Mouse (Mus musculus): ENCODE measurements around the gene Pigs.

Pigs gene

DNA sequence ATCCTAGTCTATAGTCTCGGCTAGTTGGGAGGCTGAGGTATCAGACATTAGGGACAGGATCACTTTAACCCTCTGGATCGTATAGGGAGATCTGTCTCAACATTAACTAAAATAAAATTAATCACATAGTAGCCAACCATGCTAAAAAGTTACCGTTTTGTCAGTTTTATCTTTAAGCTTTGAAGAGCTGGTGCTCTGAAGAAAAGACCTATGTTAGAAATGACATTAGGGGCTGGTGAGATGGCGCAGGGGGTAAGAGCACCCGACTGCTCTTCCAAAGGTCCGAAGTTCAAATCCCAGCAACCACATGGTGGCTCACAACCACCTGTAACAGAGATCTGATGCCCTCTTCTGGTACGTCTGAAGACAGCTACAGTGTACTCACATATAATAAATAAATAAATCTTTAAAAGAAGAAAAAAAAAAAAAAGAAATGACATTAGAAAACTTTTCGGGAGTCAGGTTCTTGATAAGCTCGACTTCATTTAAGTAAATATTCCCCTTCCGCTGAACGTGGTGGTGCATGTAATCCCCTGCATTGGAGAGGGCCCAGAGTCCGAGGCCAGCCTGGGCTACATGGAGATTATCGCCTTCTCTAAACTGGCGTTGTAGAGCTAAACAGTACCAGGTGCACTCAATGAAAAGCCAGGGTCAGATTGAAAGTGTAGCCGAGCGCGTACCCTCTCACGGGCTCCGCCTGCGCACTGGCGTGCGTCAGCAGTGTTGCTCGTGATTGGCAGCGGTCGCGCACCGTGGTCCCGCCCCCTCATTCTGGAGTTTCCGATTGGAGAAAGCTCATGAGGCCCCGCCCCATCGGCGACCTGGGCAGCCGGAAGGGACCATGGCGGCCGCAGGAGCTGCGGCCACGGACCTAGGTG lies at the start of gene Pigs:
Gene Pigs, plus strand, starts transcription at position 782 of the 878 bp plus-strand sequence.
- peak; percentile 95 for DNase-seq (ENCODE audit: low read depth, low spot score)

DNA sequence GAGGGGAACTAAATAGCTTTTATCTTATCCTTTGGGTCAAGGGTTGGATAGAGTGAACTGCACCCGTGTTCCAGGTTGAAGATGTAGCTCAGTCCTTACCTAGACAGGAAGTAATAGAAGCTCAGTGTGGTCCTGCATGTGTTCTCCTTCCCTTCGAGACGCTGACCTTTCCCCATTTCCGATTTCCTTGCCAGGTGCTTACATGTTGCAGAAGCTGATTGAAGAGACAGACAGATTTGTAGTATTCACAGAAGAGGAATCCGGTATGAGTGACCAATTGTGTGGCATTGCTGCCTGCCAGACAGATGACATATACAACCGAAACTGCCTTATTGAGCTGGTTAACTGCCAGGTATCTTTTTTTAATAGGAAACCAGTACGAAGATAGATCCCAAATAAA lies 49.4 kb upstream of the Pigs start:
- no peak for DNase-seq (ENCODE audit: low read depth, low spot score)

DNA sequence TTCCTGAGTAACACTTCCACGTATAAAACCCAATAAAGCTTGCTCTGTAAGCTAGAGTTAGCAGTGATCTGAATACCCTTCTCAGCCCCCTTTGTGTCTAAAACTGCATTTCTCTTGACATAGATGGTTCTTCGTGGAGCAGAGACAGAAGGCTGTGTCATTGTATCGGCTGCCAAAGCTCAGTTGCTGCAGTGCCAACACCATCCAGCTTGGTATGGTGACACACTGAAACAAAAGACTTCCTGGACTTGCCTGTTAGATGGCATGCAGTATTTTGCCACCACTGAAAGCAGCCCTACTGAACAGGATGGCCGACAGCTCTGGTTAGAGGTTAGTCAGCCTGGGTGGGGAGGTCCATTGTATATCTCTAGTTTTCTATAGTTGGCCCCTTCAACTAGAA lies 48.6 kb upstream of the Pigs start:
- no peak for DNase-seq (ENCODE audit: low read depth, low spot score)

- no peak for DNase-seq (ENCODE audit: low read depth, low spot score)
Observed at GRCm38 (mm10) chr11:78289146-78289763, 39.0 kb upstream of the Pigs start.

- no peak for DNase-seq (ENCODE audit: low read depth, low spot score)
Observed at GRCm38 (mm10) chr11:78290654-78291053, 37.6 kb upstream of the Pigs start, which contains the start of gene BC030499. Gene BC030499 (plus strand): TSS chr11:78290841.

- DNase-seq (ENCODE audit: low read depth, low spot score): no peak
Observed at GRCm38 (mm10) chr11:78294585-78294984, 33.6 kb upstream of the Pigs start.

DNA sequence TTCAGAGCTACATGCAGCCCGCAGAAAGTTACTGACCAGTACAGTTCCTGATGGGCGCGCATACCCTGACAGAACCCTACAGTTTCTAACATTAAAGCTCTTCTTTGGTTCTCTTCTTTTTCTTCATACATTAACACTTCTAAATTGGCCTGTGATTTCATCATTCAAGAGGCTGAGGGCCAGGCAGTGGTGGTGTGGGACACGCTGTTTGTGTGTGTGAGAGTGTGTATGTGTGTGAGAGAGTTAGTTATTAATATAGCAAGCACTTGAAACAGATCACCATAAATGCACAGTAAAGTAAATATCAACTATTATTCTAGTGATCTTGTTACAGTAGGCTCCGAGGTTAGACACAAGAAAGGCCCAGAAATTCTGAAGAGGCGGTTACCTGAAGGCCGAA lies 27.3 kb upstream of the Pigs start:
- DNase-seq (ENCODE audit: low read depth, low spot score): no peak

GRCm38 (mm10) chr11:78301357-78302084 lies 26.7 kb upstream of the Pigs start, which contains the start of gene Spag5:
Gene Spag5 (plus strand): TSS chr11:78301529.
- DNase-seq (ENCODE audit: low read depth, low spot score): peak; percentile 90

- DNase-seq (ENCODE audit: low read depth, low spot score): no peak
Observed at GRCm38 (mm10) chr11:78305272-78305671, 22.9 kb upstream of the Pigs start.

- no peak for DNase-seq (ENCODE audit: low read depth, low spot score)
Observed at GRCm38 (mm10) chr11:78310861-78311511, 17.2 kb upstream of the Pigs start.

GRCm38 (mm10) chr11:78313662-78314061 lies 14.6 kb upstream of the Pigs start:
- DNase-seq (ENCODE audit: low read depth, low spot score): no peak

DNA sequence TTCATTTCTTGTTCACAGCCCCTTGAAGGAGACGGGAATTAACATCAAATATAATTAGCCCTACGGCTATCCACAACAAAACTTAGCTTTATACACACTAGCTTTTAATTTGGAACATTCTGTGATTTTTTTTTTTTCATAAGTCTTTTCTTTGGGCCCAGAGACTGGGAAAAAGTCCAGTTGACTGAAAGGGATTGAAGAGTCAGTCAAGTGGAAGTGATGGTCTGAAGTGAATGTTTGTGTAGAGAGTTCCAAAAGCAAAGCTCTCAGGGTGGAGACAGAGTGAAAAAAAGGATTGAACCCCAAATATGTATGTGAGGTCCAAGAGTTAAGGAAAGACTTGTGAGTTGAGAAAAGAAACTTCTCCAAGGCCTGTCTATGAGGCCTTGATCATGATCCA lies 9.8 kb upstream of the Pigs start:
- DNase-seq (ENCODE audit: low read depth, low spot score): no peak

DNA sequence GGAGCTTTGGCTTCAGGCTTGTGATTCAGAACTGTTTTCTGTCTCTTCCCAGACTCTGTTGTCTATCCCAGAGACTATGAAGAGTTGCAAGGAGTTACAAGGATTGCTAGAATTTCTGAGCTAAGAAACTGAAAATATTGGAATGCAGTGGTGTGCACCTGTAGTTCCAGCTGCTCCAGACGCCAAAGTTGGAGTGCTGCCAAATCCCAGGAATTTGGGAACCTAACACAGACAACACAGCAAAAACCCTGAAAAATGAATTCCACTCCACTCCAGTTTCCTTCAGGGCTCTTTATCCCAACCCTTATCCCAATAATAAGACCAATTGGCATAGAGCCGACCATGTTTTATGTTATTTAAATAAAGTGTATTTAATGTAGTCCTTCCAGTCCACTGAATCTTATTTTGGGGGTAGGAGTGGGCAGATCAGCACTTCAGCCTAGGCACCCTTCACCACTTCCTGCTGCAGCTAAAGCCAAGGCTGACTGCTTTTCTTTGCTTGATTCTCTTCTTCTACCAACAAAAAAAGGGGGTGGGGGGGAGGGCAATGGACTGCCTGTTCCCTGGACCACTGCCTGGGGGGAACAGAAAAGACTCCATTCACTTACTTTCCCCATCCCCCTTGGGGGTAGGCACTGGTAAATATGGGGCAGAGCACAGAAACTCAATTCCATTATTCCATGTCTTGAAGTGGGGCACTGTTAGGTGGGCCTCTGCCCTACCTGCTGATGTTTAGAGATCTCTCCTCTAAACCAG lies 6.0 kb upstream of the Pigs start:
- DNase-seq (ENCODE audit: low read depth, low spot score): peak; percentile 1

- DNase-seq (ENCODE audit: low read depth, low spot score): peak; percentile 90
Observed at GRCm38 (mm10) chr11:78322860-78323259, 5.4 kb upstream of the Pigs start, which contains the start of gene Aldoc. Gene Aldoc (plus strand): TSS chr11:78322968.

DNA sequence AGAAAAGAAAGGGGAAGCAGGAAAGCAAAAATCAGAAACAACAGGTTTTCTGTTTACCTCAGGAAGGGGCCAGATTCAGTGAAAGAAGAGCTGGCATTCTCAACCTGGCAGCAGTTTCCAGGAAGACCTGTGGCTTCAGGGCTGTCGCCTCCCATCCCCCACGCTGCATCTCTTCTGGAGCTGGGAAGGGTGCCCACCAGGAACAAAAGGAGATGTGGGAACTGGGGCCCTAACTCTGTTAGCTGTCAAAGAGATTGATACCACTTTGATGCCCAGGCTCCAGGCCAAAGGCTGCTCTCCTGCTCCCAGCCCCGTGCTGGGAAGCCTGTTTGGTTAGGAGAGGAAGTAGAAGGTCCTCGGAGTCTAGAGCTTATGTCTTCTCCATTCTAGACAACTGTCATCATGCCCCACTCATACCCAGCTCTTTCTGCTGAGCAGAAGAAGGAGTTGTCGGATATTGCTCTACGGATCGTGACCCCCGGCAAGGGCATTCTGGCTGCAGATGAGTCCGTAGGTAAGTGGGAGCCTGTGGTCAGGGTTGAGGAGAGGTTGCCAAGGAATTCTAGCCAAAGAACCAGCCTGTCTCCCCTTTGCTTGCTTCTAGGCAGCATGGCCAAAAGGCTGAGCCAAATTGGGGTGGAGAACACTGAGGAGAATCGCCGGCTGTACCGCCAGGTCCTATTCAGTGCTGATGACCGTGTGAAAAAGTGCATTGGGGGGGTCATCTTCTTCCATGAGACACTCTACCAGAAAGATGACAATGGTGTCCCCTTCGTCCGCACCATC lies 4.0 kb upstream of the Pigs start:
- no peak for DNase-seq (ENCODE audit: low read depth, low spot score)

GRCm38 (mm10) chr11:78324965-78325364 lies 3.2 kb upstream of the Pigs start:
- DNase-seq (ENCODE audit: low read depth, low spot score): no peak

DNA sequence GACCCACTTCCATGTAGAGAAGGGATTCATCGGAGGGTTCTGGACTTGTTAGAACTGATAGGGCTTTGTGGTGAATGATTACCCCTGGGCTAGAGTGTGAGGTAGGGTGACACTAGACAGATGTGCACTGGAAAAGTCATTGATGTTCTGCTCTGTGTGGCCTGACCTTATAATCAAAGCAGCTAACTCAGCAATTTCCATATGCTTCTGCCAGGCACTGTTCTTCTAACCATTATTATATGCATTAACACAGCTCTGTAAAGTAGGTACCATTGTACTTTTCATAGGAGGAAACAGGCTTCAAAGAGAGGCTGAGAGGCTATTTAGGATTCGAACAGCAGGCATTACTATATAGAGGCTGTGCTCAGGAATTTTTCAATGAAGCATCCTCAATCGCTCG lies 1.0 kb upstream of the Pigs start:
- DNase-seq (ENCODE audit: low read depth, low spot score): no peak

DNA sequence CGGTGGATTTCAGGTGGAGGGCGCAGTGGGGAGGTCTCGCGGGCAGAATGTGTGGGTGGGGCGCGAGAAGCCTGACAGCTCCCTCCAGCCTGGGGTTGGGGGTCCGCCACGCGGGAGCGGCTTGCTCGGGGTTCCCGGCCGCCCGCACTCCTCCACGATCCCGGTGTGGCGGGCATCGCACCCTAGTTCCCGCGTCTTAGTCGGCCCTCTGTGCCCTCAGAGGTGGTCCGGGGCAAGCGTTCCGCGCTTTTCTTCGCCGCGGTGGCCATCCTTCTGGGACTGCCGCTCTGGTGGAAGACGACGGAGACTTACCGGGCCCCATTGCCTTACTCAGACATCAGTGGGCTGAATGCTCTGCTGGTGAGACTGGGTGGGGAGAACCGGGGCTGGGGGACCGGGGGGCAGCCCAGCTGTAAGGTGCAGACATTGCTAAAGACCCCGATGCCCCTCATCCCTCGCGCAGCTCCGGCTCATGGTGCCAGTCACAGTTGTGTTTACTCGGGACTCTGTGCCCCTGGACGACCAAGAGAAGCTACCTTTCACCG lies 369 bp downstream of the Pigs start:
- no peak for DNase-seq (ENCODE audit: low read depth, low spot score)

GRCm38 (mm10) chr11:78332676-78333075 lies 4.5 kb downstream of the Pigs start:
- DNase-seq (ENCODE audit: low read depth, low spot score): no peak

DNA sequence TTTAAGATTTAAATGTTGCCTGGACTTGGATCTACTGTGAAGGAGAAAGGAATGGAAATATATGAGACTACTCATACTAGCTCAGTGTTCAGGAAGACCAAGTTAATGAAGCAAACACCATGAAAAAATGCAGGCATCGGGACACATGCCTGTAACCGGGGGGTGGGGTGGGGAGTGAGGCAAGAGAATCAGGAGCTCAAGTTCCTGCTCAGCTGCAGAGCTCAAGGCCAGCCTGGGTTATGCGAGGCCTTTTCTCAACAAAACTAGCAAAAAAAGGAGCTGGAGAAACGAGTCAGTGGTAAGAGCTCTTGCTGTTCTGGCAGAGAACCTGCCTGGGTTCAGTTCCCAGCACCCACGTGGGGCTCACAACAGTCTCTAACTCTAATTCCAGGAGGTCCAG lies 5.8 kb downstream of the Pigs start:
- DNase-seq (ENCODE audit: low read depth, low spot score): no peak

All from CD4-positive helper T cell, adult 2 months (primary cell).